Mouse (Mus musculus) embryonic facial prominence, embryonic 14.5 days (tissue): ENCODE results near the gene Tcl1b1. TPM values are rescaled to one million over a fixed set of nuclear protein-coding genes. Genes with fewer than 3 reads are reported as not detected.
"Not testable (repeated sequence)": the region's sequence is repeated elsewhere in the genome, so short reads cannot be mapped to it uniquely, and the experiment has no call there.

Experiments used
- ATAC-seq: fragments of 200-750 bp; cut with Nextera tagmentation; 2 replicates; pipeline ENCODE4 v1.8.0; 2017; ENCODE audit warnings: low read depth, moderate number of reproducible peaks, moderate TSS enrichment
- DNase-seq: peaks from one replicate; pipeline ENCODE4 v3.0.0-alpha.2; 2015; ENCODE audit warnings: low spot score
- H3K27ac ChIP-seq: fragments of 300-500 bp; sonication (generic); replicated peaks from 2 replicates; pipeline ENCODE4 v1.5.1; 2014; ENCODE audit warnings: low read depth, mild to moderate bottlenecking, low read length, moderate library complexity
- H3K27me3 ChIP-seq: fragments of 300-500 bp; sonication (generic); replicated peaks from 2 replicates; pipeline ENCODE4 v1.6.1; 2014; ENCODE audit warnings: low read length; ENCODE audit not compliant: control insufficient read depth, insufficient read depth
- H3K36me3 ChIP-seq: fragments of 300-500 bp; sonication (generic); 2 replicates; pipeline ENCODE4 v1.6.1; 2014; ENCODE audit warnings: low read length, mixed read lengths; ENCODE audit not compliant: control insufficient read depth, insufficient read depth
- H3K4me1 ChIP-seq: fragments of 300-500 bp; sonication (generic); 2 replicates; pipeline ENCODE4 v1.6.1; 2014; ENCODE audit warnings: antibody characterized with exemption, low read length; ENCODE audit not compliant: control insufficient read depth, insufficient read depth
- H3K4me2 ChIP-seq: fragments of 300-500 bp; sonication (generic); 2 replicates; pipeline ENCODE4 v1.6.1; 2014; ENCODE audit warnings: low read depth, mild to moderate bottlenecking, low read length, moderate library complexity, mixed read lengths
- H3K4me3 ChIP-seq: fragments of 300-500 bp; sonication (generic); 2 replicates; pipeline ENCODE4 v1.5.1; 2014; ENCODE audit warnings: low read depth, mild to moderate bottlenecking, low read length
- H3K9ac ChIP-seq: fragments of 300-500 bp; sonication (generic); 2 replicates; pipeline ENCODE4 v1.6.1; 2014; ENCODE audit warnings: low read depth, mild to moderate bottlenecking, low read length, moderate library complexity, mixed read lengths
- H3K9me3 ChIP-seq: fragments of 300-500 bp; sonication (generic); 2 replicates; pipeline ENCODE4 v1.6.1; 2016; ENCODE audit warnings: low read length; ENCODE audit not compliant: control insufficient read depth
- WGBS: fragments of 180-500 bp; shearing (Covaris S2); extraction: QIAGEN DNeasy Blood & Tissue Kit; methylation state at CpG from one replicate; pipeline ENCODE4 v1.1.7; 2014; 5-methylcytosine and 5-hydroxymethylcytosine counted together
- polyA plus RNA-seq: library from polyadenylated mRNA; unstranded; fragments of >200 nt; fragmentation: Nextera tagmentation; extraction: Ambion mirVana; gene quantifications from 2 replicates; pipeline ENCODE4 v1.2.1, GENCODE M21; 2014

Tcl1b1 gene
- polyA plus RNA-seq, 1 experiment from 2014 or later = not detected

GRCm38 (mm10) chr12:105173366-105173765, 13.9 kb downstream of the Tcl1b1 start:
- no peak for ATAC-seq
- Histone ChIP-seq H3K36me3 (no peaks in the 10 kb centered on the region), H3K4me2 (no peak overlapping the region), H3K9ac (no peak overlapping the region), H3K4me3 (no peak overlapping the region), H3K27ac (no peak overlapping the region), H3K9me3 (no peaks in the 10 kb centered on the region), H3K4me1 (no peaks in the 10 kb centered on the region), H3K27me3 (no peaks in the 10 kb centered on the region)
- DNase-seq = no peak
- WGBS = 71% methylated on average over 2 of the region's 2 CpGs

- H3K4me3 ChIP-seq, H3K27me3 ChIP-seq, H3K36me3 ChIP-seq, ATAC-seq, H3K9ac ChIP-seq, H3K27ac ChIP-seq, DNase-seq, H3K4me1 ChIP-seq, H3K4me2 ChIP-seq, H3K9me3 ChIP-seq: not testable (repeated sequence)
- WGBS = 41% methylated on average over 2 of the region's 2 CpGs
These were observed 14.8 kb downstream of the Tcl1b1 start for GRCm38 (mm10) chr12:105174318-105174717.

GRCm38 (mm10) chr12:105176044-105176443, 16.6 kb downstream of the Tcl1b1 start, which contains the start of gene Tcl1b5:
Tcl1b5 (plus strand) TSS chr12:105176344.
- H3K9ac ChIP-seq, H3K9me3 ChIP-seq, H3K27ac ChIP-seq, H3K4me1 ChIP-seq, H3K36me3 ChIP-seq, DNase-seq, H3K27me3 ChIP-seq, ATAC-seq, H3K4me3 ChIP-seq, H3K4me2 ChIP-seq: not testable (repeated sequence)
- WGBS = 58% methylated on average over 3 of the region's 3 CpGs

- not testable (repeated sequence) for H3K4me1 ChIP-seq, H3K27me3 ChIP-seq, DNase-seq, H3K9ac ChIP-seq, H3K4me2 ChIP-seq, H3K4me3 ChIP-seq, H3K27ac ChIP-seq, ATAC-seq, H3K36me3 ChIP-seq, H3K9me3 ChIP-seq
- 78% methylated on average over 4 of the region's 4 CpGs for WGBS
These were observed 21.7 kb downstream of the Tcl1b1 start for GRCm38 (mm10) chr12:105181040-105181644.

- H3K4me1 ChIP-seq, H3K27me3 ChIP-seq, ATAC-seq, H3K4me3 ChIP-seq, DNase-seq, H3K4me2 ChIP-seq, H3K9ac ChIP-seq, H3K36me3 ChIP-seq, H3K9me3 ChIP-seq, H3K27ac ChIP-seq: not testable (repeated sequence)
- 39% methylated on average over 2 of the region's 2 CpGs for WGBS
These were observed 29.5 kb downstream of the Tcl1b1 start for GRCm38 (mm10) chr12:105188980-105189379.

GRCm38 (mm10) chr12:105190743-105191142, 31.3 kb downstream of the Tcl1b1 start, which contains the start of gene Tcl1b3:
Tcl1b3 (plus strand) TSS chr12:105191043.
- not testable (repeated sequence) for H3K36me3 ChIP-seq, H3K4me2 ChIP-seq, H3K4me3 ChIP-seq, H3K4me1 ChIP-seq, H3K27me3 ChIP-seq, H3K9ac ChIP-seq, H3K27ac ChIP-seq, DNase-seq, ATAC-seq, H3K9me3 ChIP-seq
- WGBS = 94% methylated on average over 6 of the region's 6 CpGs

GRCm38 (mm10) chr12:105199684-105200497, 40.4 kb downstream of the Tcl1b1 start:
- not testable (repeated sequence) for DNase-seq

GRCm38 (mm10) chr12:105201657-105202056, 42.2 kb downstream of the Tcl1b1 start, which contains the start of gene Tcl1b4:
Tcl1b4 (plus strand) TSS chr12:105201957.
- H3K36me3 ChIP-seq, H3K4me1 ChIP-seq, H3K4me3 ChIP-seq, ATAC-seq, H3K9ac ChIP-seq, H3K27ac ChIP-seq, DNase-seq, H3K9me3 ChIP-seq, H3K4me2 ChIP-seq, H3K27me3 ChIP-seq: not testable (repeated sequence)
- WGBS = 71% methylated on average over 1 of the region's 1 CpGs

More at GRCm38 (mm10) chr12:105199684-105200497, 40.4 kb downstream of the Tcl1b1 start:
- not testable (repeated sequence) for ATAC-seq, H3K27ac ChIP-seq, H3K4me1 ChIP-seq, H3K9ac ChIP-seq, H3K4me3 ChIP-seq, H3K27me3 ChIP-seq, H3K36me3 ChIP-seq, H3K9me3 ChIP-seq, H3K4me2 ChIP-seq
- 44% methylated on average over 7 of the region's 7 CpGs for WGBS
